Mouse (Mus musculus) cerebral cortex, adult 2 months (tissue): ENCODE measurements around the gene Add1.

Source experiments
- WGBS: fragments of 180-500 bp; shearing (Covaris S2); methylation state at CpG from one replicate; pipeline ENCODE4 v1.1.7; 2018; 5-methylcytosine and 5-hydroxymethylcytosine counted together

Gene Add1

DNA sequence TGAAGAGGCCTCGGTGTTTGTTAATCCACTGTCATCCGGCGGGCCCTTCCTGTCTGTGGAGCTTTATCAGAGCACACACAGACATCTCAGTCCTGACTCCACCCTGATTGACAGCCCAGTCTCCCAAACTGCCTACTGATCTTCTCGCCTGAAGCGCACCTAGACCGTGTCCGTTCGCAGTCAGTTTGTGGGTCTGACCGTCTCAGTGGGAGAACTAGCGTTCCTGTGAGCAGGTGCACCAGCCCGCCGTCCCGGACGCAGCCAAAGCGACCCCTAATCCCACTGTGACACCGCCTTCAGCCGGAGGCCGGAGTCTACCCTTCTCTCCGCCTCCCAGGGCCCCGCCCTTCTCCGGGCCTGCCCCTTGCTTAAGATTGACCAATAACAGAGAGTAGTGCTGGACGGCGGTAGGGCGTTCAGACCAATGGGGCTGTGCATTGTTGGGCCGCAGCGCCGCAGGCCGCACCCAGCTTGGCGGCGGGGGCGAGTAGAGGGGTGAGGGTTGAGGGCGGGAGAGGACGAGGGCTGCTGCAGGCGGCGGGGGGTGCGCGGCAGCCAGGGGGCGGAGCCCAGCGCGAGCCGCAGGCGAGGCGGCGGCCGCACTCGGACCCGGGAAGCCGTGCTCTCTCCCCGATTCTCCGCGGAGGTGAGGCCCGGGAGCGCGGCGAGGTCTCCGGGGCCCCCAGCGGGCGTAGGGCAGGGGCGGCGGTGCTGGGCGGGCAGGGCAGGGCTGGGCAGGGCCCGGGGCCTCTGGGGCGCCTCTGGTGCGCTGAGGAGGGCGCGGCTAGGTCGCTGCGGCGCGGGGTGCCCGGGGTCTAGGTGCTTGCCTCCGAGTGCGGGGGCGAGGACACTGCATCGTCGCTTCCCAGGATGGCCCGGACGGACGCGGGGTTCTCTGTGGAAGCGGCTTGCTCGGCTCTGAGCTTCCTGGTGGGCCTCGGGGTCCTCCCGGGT, at the start of gene Add1:
TSS of gene Add1 (plus strand) at position 397 of the 954 bp plus-strand sequence.
- WGBS: under 1% methylated on average over 78 of the region's 84 CpGs

DNA sequence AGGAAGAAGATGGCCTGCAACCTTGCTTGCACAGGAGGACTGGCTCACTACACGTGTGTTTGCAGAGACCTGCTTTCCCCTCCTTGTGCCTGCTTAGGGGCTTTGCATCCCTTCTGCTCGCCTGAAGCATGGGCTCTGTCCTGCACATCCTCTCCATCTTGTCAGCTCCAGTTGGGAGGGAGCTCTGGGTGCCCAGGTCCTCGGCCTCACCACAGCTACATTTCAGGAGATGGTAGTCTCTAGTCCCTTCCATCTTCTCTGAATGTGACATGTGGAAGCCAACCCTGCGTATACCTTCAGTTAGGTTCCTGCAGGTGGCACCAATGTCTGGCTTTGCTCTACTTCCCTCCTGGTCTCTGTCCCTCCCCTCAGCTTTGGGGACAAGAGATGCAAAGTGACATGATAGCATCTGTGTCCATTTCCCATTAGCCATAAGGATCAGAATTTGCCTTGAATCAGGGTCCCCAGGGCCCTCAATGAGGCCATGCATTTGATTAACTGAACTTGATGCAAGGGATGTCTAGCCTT, 49.4 kb upstream of the Add1 start:
- 80% methylated on average over 4 of the region's 4 CpGs for WGBS

DNA sequence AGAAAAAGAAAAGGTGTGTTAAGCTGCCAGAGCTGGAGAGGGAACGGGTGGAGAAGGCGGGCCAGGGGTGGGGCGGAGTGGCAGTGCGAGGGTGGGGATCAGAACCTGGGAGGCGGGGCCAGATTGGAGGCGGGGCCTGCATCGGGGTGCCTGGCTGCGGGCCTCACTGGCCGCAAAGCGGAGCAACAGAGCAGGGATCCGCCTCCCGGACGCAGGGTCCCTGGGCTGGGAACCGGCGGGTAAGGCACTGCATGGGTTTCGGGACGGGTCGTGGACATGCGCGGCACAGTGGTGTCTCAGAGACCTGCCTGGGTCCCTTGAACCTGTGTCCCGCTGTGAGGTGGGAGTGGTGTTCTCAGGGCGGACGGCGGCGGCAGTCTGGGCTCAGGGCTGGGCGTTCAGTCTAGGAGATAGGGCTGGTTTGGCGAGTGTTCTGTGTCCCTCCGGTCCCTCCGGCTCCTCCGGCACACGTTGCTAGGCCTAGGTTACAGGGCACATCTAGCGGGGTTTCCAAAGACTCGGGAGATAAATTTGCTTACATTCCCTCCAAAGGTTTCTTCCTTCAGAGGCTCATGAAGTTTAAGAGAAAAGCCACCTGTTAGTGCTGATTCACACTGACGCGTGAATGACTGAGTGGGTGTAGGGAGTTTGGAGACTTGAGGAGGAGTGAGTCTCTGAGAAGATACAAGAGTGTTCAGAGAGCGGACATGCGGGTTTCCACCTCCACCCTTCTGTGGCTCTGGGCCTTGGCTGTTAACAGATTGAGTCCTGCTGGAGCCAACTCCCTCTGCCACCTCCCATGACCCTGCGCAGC, 47.6 kb upstream of the Add1 start, which contains the start of gene Sh3bp2:
TSS of gene Sh3bp2 (plus strand) at position 176 of the 814 bp plus-strand sequence.
- WGBS: 3% methylated on average over 38 of the region's 38 CpGs

DNA sequence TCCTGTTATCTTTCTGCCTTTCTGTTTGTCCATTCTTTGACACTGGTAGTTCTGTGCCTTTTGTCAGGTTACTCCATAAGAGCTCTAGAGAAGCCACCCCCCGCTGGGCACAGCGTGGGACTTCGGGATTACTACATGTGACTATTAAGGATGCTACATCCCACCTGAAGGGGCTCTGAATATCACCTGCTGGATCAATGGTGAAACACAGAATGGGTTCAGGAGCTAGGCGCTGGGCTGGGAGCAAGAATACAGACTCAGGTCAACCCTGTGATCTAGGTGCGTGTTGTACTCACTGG, 47.0 kb upstream of the Add1 start:
- WGBS: 67% methylated on average over 5 of the region's 5 CpGs

DNA sequence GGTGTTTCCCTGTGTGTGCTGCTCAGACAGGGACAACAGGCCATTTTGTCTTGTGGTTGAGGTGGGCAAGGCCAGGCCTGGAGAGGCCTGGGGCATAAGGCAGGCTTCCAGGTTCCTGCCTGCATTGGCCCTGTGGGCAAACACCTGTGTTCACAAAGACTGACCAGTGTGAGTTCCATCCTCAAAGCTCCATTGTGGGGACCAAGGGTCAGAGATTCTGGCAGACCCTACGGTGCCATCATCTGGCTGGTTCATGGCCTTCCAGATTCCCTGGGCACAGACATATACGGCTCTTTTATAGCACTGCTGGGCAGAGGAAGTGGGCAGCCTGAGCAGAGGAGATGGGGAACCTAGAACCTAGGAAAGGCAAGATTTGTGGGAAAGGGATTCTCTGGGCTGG, 46.1 kb upstream of the Add1 start:
- 70% methylated on average over 2 of the region's 2 CpGs for WGBS

DNA sequence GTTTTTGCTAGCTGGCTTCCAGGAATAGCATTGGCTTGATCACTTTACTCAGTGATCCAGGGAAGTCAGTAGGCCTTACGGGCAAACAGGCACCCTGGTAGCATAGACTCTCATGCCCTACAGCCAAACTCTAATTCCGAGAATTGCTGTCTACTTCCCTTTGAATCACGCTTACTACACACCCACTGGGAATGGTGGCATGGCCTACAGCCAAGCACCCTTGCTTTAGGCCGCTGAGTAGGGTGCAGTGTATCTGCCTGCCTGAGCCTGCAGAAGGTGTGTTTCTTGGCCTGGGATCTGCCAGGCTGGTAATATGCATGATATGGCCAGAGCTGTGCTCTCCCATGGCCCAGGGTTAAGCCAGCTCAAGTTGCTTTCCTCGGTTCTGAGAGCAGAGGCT, 44.7 kb upstream of the Add1 start:
- WGBS: 61% methylated on average over 5 of the region's 5 CpGs

DNA sequence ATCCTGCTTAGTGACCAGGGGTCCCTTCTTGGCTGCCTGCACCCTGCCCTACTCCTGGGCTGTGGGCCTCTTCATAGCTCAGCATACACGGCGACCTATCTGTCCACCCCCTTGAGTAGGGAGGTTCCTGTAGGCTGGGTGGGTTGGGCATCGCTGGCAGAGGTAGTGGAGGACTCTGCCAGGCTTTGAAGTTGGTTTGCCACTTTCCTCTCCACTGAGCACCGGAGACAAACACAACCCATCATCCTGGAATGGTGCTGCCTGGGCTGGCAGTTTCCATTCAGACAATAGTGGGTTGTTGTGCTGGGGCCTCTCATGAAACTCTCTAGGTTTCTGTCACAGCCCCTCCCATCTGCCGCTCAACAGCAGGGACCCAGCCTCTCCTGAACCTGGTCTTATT, 43.3 kb upstream of the Add1 start:
- 65% methylated on average over 5 of the region's 5 CpGs for WGBS

DNA sequence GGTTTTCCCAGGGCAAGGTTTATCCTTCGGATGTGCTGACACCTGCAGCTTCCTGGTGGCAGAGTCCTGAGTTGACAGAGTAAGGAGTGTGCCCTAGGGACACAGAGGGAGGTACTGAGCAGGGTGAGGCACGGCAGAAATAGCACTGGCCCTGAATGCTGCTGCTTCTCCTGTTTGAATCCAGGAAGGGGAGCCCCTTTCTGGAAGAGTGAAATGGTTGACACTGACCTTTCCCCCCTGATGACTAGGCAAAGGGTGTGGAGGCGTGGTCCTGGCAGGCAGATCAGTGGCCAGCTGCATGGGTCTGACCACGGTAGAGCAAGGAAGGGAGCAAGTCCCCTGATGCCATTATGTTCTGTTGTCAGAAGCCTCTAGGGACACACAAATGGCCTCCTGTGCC, 42.8 kb upstream of the Add1 start:
- 69% methylated on average over 4 of the region's 4 CpGs for WGBS

DNA sequence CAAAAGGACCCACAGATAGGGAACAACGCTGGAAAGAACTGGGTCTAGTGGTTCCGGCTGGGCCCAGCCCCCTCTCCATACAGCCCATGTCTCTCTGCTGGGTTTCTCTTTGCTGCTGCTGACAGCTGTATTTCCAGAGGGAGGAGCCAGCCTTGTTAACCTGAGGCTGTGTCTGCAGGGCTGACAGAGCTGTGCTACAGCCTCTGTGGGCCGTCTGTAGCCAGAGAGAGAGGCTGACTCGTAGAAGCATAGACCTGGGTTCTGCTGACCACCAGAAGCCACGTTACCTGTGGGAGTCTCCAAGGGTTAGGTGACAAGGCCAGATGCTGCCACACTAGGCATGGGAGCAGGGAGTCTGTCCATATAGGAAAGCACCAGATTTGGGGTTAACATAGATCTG, 40.4 kb upstream of the Add1 start:
- 90% methylated on average over 5 of the region's 5 CpGs for WGBS

DNA sequence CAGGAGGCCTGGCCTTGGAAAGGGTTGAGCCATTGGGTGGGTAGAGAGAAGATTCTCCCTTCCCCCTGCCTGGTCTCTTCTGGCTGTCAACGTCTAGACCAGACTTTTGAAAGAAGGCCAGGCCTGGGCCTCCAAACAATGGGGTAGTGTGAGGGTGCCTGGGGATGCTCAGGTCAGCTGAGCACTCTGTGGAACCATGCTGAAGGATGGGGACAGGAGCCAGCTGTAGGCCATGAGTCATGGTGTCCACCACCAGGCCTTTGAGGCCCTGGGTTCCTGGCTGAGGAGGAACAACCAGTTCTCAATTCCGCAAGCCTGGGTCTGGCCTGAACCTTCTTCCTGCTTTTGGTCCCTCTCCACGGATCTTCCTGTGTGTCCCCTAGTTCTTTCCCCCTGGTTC, 39.6 kb upstream of the Add1 start:
- WGBS: 75% methylated on average over 3 of the region's 3 CpGs

DNA sequence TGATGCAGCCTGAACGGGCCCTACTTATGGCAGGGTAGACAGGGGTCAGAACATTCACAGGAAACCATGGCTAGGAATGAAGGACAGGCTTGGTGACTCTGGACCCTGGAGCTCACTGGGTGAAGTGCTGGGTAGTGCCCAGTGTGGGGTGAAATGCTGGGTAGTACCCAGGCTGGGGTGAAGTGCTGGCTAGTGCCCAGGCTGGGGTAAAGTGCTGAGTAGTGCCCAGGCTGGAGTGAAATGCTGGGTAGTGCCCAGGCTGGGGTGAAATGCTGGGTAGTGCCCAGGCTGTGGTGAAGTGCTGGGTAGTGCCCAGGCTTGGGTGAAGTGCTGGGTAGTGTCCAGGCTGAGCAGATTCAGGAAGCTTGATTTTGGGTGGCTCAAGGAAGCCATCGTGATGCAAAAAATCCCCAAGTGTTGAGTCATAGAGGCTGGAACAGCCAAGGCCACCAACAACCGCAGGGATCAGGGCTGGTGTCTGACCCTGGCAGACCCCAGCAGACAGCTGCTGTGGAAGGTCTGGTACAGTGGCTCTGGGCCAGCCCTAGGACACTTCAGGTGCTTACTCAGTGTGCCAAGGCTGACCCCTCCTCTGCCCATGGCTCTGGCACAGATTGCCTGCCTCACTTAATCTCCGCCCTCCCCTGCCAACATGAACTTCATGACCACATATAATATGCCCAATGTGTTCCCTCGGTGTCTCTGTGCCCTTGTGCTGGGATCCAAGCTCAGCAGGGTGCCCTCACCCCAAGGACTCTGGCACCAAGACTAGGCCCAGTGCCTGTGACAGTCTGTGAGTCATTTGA, 38.5 kb upstream of the Add1 start:
- WGBS: 72% methylated on average over 5 of the region's 5 CpGs

DNA sequence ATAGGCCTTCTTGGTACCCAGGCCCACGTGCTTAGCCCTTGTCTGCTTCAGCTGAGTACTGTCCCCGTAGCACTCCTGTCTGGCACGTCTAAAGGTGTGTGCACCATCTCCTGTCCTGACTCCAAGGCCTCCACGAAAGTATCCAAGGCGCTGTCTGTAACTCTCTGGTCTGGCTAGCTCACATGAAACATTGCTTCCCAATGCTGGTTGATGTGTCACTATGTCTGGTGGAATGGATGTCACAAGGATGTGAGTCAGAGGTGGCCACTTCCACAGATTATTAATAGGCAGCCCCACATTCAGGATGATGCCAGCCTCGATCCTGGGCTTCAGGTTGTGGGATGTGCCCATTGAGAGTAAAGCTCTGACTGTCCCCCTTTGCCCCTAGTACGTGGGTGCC, 37.6 kb upstream of the Add1 start:
- WGBS: 88% methylated on average over 7 of the region's 7 CpGs

DNA sequence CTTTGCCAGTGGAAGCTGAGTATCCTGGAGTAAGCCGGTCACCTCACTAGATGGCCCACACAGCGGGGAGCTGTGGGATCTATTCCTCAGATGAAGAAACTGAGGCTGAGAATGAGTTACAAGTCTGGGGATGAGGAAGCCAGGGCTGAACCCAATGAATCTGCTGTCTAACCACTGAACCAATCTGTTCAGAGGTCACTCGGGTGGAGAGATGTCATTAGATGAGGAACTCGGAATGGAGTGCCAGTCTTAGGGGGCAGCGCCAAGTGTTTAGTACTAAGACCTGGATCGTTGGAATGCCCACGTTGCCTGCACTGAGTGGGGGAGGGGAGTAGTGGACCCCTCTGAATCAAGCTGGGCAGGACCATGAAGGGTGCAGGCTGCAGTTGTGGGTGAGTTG, 35.4 kb upstream of the Add1 start:
- WGBS: 69% methylated on average over 7 of the region's 7 CpGs

DNA sequence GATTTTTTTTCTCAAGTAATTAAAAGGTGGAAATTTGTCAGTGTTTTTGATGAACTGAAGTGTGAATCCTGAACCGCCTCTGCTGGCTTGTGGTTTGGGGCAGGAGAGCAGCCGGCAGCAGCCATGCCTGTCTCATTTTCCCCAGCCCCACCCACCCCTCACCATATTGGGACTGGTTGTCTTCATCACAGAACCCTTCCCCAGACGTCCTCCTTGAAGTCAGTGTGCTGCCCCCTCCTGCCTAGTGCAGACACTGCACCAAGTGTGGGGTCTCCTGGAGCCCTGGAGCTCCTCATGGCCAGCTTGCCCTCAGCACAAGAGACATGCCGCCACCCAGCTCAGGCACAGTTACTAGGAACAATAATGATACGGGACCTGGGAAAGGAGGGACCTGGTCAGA, 34.9 kb upstream of the Add1 start:
- WGBS: 53% methylated on average over 5 of the region's 5 CpGs

DNA sequence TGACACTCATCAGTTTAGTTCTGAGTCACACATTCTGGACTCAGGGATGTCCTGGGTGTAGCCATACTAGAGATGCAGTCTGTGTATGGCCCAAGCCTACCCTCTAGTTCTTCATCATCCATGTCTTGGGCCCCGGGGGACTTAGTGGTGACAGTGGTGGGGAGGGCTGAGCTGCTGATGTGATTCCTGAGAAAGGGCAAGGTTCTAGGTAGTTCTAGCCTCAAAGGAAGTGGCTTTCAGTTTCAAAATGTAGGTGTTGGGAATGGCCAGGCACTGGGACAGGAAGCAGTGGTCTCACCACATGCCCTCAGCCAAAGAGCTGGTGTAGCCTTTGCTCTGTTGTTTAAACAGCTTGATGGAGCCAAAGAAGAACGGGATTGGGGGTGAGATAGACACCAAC, 34.3 kb upstream of the Add1 start:
- 96% methylated on average over 2 of the region's 2 CpGs for WGBS

DNA sequence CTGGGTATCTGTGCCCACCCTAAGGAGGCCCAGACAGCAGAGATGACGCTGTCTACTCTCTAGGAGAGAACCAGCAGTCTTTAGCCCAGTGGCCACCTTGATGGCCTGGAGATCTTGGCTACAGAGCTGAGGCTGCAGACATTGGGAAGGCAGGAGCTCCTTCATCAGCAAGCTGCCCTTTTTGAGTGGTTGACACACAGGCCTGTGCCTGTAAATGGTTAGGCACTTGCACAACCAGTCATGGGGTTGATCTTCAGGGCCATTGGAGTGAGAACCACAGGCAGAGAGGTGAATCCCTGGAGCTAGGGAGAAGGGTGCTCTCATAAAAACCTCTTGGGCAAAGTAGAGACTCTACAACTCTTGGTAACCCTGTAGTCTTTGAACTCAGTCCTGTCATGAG, 31.3 kb upstream of the Add1 start:
- 96% methylated on average over 1 of the region's 1 CpGs for WGBS

DNA sequence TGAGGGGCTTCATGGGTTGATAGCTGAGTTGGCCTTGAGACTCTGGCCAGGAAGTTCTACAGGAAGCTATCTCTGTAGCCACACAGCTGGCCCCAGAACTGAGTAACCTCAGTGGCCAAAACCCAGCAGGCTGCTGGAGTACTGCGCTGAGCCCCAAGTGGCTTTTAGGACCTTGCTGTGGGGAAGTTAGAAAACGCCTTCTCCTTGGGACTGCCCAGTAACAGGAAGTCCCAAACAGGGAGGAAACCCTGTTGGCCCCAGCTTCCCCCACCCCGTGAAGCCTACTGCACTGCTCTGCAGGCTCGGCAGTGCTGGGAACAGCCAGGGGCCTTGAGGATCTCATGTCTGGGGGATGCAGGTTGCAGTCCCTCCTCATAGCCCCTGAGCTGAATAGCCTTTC, 30.4 kb upstream of the Add1 start:
- 68% methylated on average over 4 of the region's 4 CpGs for WGBS

DNA sequence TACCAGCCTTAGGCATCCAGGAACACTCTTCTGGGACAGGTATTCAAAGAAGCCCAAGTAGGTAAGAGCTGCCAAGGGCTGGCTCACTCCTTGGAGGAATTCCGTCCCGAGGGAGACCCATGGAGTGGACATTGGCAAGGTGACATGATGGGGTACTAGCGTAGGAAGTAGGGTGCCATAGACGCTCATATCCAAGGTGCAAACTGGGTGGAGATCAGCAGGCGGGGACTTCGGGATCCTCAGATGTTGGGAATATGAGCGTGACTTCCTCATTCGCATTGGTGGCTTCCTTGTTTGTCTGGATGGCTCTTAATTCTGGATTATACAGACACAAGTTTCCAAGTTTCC, 24.4 kb upstream of the Add1 start:
- 30% methylated on average over 8 of the region's 8 CpGs for WGBS

DNA sequence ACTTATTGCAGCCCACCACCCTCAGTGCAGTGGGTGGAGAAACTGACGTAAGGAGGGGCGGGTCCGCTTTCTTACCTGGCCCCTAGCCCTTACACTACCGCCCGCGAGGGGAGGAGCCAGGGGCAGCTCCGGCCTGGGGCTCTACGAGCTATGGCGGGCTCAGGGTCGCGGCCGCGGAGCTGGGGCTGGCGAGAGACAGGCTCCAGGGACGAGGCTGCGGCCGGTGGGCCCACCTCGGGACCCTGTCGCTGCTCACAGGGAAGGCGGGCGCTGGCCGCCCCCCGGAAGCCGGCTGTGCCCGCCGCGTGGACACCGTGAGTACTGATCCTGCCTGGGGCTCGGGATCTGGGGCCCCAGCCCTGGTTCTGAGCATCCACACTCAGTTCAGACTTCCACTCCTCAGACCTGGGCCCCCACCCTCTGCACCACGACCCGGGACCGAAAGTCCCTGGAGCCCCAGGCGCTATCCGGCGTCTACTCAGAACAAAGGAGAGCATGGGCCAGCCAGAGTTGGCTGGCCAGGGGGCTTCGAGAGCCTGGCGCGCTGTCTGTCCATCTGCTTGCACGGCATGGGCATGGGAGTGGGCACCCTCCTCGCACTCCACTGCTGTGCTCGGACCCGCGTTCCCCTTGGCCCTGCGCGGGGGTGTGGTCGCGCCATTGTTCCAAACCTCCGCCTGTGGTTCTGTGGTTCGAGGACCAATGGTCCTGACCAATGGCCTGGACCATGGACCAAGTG, 23.8 kb upstream of the Add1 start:
- WGBS: 7% methylated on average over 49 of the region's 49 CpGs

DNA sequence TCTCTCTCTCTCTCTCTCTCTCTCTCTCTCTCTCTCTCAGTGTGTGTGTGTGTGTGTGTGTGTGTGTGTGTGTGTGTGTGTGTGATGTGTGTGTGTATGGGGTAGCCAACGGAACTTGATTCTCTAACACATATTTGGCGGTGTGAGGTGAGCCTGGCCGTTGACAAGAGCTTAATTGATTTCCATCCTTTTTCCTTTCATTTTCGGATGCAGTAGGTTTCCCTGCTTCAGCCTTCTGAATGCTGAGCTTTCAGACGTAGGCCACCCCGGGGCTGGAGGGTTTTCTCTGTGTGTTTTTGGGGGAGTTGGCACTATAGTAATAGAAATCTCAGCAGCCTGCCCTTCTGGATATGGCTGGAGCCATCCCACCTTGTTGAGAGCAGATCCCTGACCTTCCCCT, 23.2 kb upstream of the Add1 start:
- 27% methylated on average over 6 of the region's 6 CpGs for WGBS

DNA sequence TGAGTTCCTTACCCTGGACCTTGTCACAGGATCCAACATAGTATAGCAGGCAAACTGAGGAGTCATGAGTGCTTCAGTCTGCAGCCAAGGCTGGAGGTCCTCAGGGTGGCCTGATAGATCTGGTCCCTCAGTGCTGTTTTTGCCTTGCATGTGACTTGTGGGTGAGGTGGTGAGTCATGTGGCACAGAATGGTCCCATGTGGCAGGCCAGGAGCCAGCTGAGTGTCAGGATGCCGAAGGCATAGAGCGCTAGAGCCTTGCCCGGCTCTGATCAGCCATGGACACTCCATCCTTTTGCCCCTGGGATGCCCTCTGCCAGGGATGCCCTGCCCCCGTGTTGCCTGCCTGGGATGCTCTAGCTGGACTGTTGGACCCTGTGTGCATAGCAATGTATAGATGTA, 21.6 kb upstream of the Add1 start:
- WGBS: 77% methylated on average over 4 of the region's 4 CpGs
